Mouse (Mus musculus) T-helper 17 cell (primary cell): Measurements from ENCODE around the gene Olfr1045.
"Not testable (repeated sequence)": the region's sequence is repeated elsewhere in the genome, so short reads cannot be mapped to it uniquely, and the experiment has no call there.

Experiments used
- in situ Hi-C, 2 experiments: fragments of 300-600 bp; cut with MboI, MseI; formaldehyde crosslinking; loops; 1 replicate in 1 of 2; 2 replicates in 1 of 2; pipeline ENCODE4 v1.15.1; 2025; ENCODE audit warnings: high pct_unique_total_duplicates in 2 of 2

The Olfr1045 gene

DNA sequence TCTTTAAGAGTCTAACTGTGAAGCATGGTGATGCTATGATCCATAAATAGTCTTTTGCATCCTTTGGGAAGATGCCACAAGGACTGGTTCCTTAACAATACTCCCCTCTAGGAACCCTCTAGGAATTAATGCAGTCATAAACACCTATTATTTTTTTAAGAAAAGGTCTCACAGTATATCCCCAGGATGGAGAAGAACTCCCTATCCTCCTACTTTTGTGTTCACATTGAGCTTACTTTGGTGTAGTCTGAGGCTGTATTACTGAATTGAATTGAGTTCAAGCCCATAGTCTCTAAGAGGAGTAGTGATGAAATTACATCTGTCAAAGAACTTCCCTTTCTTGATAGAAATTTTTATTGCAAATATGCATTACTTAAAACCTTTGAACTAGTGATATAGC, at the start of gene Olfr1045:
Olfr1045 (minus strand) TSS at position 101 of the 400 bp plus-strand sequence.
- in situ Hi-C loops = no loop called here

DNA sequence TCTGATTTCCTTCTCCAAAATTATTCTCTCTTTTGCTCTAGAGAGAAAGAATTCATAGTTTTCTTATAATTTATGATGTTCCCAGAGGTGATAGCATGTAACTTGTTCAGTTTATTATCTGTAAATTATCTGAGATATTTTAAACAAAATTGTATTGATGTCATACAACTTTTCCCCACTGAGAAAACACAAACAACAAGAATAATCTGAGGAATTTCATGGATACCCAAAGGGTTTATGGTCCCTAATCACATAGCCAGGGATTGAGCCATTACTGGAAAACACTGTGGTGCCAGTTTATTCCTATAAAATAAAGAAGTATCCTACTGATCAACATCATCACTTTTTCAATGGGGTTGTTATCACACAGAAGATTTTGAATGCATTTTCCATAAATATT, 37.4 kb upstream of the Olfr1045 start, which contains the start of gene Olfr1048:
Olfr1048 (minus strand) TSS at position 101 of the 400 bp plus-strand sequence.
- in situ Hi-C loops = no loop called here

DNA sequence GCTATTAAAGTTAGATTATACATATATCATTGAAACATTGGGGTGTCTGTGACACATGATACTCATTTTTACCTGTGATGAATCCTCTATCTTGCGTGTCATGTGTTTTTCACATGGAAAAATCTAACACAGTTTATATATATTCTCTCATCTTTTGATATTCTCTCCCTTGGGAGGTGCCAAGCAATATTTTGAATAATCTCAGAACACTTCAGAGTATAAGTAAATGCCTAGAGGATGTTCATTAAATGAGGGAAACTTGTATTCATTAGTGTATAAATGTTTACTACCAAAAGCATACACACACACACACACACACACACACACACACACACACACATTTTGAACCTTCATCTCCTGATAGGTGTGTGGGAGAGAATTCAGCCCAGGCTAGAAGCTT, 28.5 kb upstream of the Olfr1045 start, which contains the start of gene Olfr1047:
Olfr1047 (minus strand) TSS at position 101 of the 400 bp plus-strand sequence.
- in situ Hi-C loops = no loop called here

DNA sequence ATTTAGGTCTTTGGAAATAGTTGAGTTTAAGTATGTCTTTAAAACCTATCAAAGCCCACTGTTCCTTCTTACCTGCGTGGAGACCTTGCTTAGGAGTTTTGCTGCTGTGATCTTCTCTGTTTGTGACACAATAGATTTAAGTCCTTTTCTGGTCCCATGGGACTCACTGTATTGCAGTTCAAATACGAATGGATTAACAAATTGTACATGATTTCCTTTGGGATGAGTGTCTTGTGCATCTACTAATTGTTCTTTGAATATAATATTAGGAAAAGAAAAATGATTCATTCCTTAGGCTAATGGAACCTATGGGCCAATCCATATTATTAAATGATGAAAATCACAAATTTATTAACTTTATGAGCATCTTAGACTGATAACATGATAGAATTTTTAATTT, 16.4 kb upstream of the Olfr1045 start, which contains the start of gene Olfr1046:
Olfr1046 (minus strand) TSS at position 101 of the 400 bp plus-strand sequence.
- in situ Hi-C loops = no loop called here

DNA sequence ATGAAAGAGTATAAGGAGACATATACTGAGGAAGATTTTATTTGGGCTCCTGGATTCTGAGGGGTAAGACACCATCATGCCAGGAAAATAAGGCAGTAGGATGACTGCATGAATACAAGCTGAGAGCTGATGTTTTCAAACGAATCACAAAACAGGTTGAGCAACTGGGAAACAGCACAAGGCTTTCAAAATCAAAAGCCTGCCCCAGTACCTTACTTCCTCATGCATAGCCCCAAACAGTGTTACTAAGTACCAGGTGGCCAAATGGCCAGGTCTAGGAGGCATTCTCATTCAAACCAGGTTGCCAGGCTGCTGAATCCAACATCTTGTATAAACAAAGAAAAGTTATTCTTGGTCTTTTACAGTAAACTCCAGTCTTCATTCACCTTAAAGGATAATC, 6.9 kb downstream of the Olfr1045 start:
- in situ Hi-C loops = no loop called here

DNA sequence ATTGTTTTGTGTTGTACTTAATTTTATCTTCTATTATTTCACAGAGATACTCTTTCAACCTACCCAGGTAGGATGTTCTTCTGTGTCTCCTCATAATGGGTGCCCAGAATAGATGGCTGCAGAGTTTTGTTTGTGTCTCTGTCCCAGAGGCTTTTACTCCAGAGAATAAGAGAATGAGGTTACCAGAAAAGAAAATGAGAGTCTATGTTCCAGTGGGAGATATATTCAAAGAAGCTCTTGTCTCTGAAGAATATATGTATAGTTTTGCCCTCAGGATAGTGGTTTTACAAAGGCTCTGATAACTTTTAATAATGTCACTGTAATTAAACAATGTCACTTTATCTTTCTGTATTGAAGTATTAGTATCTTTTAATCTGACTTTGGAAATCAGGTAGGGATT, 17.2 kb downstream of the Olfr1045 start, which contains the start of gene Olfr52:
Olfr52 (minus strand) TSS at position 101 of the 400 bp plus-strand sequence.
- in situ Hi-C loops = no loop called here

DNA sequence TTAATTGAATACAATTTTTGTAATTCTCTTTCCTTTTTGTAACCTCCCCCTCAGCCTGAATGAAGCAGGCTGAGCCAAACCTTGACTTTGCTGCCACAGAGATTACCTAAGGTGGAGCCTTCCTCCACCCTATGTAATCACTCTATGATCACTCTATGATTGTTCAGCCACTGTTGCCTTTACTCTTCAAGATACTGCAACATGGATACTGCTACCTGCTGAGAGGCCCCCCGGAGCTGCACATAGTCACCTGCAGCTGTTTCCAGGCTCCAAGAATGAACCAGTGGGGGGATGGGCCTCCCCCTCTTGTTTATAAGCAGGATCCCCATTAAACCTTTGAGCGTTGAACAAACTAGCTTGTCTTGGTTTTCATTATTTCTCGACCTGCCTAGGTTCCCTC, 22.9 kb downstream of the Olfr1045 start:
- in situ Hi-C loops = no loop called here

DNA sequence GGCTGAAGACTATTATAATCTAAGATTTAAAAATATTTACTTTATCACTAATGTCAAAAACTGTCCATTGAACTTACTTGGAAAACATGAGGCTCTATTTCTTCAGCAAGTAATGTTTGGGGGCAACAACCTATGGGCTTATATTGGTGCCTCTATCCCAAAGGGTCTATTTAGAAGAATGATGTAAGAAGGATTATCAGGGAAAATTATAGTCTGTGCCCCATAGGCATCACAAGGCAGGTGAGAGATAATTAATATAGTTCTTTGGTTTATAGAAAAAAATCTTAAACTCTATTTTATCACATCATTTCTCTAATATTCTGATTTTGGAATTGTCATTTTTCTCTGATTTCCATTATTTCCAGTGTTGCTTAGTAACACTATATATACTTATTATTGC, 25.1 kb downstream of the Olfr1045 start, which contains the start of gene Olfr1044:
Olfr1044 (minus strand) TSS at position 101 of the 400 bp plus-strand sequence.
- in situ Hi-C loops = no loop called here

DNA sequence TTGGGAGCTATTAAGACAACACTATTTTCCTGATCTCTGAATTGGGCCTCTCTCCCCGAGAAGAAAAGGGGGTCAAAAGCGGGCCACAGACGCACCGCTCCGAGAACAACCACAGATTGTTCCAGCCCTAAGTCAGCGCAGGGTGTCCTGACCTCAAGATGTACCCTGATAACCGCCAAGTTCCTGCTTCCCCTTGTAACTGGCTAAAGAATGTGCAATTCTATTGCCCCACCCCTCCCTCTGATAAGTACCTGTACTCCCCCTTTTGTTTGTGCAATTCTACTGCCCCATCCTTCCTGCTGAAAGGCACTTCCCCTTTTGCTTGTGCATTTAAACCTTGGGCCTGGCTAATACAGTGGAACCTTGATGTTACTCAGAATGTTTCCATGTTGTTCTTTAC, 27.4 kb downstream of the Olfr1045 start:
- in situ Hi-C loops = not testable (repeated sequence)

DNA sequence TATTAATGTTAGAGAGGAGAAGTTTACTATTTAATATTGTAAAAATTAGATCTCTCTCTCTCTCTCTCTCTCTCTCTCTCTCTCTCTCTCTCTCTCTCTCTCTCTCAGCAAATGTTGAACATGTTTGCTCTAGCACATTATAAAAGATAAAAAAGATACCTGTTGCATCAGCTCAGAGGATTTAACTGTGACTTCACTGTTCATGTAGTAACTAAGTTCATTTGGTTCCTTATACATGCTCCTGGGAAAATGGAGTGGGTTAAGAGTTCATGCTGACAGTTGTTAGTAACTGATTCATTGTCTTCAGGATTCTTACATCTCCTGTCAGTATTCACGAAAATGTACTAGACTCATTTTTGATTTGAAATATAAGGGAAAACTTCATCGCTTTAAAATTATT, 35.4 kb downstream of the Olfr1045 start, which contains the start of gene Olfr1043:
Olfr1043 (minus strand) TSS at position 101 of the 400 bp plus-strand sequence.
- in situ Hi-C loops = no loop called here

DNA sequence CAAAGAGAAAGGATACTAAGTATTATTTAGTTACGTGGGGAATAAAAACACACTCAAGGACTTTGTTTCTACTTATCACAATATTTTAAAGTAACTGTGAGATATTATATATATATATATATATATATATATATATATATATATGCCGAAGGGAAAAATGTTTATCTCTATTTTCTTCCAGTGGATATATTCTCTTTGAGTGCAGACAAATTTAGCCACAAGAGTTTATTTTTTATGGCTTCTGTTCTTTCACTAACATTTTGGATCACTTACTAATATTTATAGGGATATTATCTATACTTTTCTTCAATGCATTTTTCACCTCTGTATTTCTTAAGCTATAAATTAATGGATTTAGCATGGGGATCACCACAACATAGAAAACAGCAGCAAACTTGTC, 41.1 kb downstream of the Olfr1045 start, which contains the start of gene Olfr1042:
Olfr1042 (minus strand) TSS at position 101 of the 400 bp plus-strand sequence.
- in situ Hi-C loops = no loop called here

DNA sequence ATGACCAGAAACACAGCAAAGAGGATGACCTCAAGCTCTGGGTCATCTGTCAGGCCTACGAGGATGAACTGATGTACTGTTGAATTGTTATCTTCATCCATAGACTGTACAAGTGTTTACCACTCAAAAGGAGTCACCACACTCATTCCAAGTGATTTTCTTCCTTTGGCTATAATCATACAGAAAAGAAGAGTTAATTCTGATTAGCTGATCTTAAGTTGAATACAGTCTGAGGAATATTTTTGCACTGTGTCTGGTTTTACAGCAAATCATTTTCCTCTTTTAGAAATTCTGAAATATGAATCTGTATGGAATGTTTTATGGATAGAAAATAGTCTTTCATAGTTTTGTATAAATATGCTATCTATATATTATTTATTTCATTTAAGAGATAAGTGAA, 56.2 kb downstream of the Olfr1045 start, which contains the start of gene Olfr1040:
Olfr1040 (minus strand) TSS at position 101 of the 400 bp plus-strand sequence.
- in situ Hi-C loops = no loop called here
